Mouse (Mus musculus) embryonic stem cell, embryonic (primary cell): ENCODE measurements at regions not wholly inside any gene's neighbourhood (a gene's known extent, or its start where the extent isn't known, plus 50 kb on each side); places are given as distances from the start of the nearest gene placed in this dataset.

ENCODE experiments used
- CTCF ChIA-PET, 4 experiments: fragments of 300-600 bp in 2 of 4; fragments of 350-600 bp in 2 of 4; sonication (Branson Sonifier 250); formaldehyde crosslinking; loops; one replicate each; lab custom pipeline; 2022; ENCODE audit warnings: inconsistent platforms in 2 of 4; lab: Charles Lee
- POLR2A ChIA-PET, 4 experiments: fragments of 300-600 bp in 2 of 4; fragments of 350-600 bp in 2 of 4; sonication (Branson Sonifier 250); formaldehyde crosslinking; loops; one replicate each; lab custom pipeline; 2022; ENCODE audit warnings: antibody characterized with exemption in 4 of 4, inconsistent platforms in 1 of 4; lab: Charles Lee

DNA sequence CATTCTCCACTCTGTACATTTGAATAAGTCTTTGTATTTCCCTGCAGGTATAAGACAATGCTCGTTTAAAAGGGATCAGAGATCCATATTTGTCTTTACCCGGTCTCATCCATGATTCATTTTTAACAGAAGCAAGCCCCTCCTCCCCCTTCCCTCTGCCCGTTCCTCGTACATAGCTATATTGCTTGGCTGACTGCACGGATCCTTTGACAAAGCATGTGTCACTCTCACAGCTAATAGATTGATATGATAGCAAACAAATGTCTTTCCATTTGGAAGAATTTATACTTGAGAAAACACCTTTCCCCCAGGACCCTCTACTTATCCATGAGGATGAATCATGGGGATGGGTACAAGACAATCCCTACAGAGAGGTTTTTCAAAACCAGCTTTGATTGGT, 160.1 kb downstream of the Gm19935 start:
- ChIA-PET POLR2A (interaction anchor here in 2 of 4 experiments (0.6 to 1.2 kb wide), 3 partner anchors 211 to 1602 kb away, joined by 3 to 5 read pairs (median 5); no protein-coding TSS in a partner anchor), CTCF (interaction anchor here in 1 of 4 experiments (0.6 to 2.1 kb wide), 4 partner anchors 643 to 956 kb away, joined by 3 to 9 read pairs (median 4); no protein-coding TSS in a partner anchor)

DNA sequence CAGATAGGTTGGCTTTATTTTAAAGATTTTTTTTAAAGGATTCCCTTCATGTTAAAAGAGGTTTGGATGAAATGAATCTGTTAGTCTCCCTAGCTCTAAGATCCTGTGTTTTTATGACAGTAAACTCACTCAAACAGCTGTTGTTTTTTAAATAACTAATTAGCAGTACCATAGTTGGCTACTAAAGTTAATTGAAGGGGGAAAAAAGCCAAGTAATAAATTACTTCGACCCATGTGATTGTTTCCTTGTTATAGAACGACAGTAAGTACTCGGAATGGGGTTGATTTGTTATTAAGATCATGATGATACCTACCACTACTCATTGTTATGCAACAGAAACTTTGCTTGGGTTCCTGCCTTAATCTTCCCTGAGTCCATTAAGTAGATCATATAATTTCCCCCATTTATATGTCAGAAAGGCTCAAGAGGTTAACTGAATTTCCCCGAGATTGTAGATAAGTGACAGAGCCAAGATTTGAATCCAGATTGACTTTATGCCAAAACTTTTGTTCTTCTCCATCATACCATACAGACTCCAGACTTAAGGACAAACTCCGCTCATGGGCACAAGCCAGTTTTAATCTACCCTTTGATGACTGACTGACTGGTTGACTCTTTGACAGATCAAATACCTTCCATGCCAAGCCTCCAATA, 160.6 kb downstream of the Gm19935 start:
- ChIA-PET CTCF (interaction anchor here in 2 of 4 experiments (0.8 to 2.1 kb wide), 3 partner anchors 650 to 807 kb away, joined by 5 to 9 read pairs (median 7); no protein-coding TSS in a partner anchor), POLR2A (interaction anchor here in 2 of 4 experiments (0.6 to 1.2 kb wide), 2 partner anchors 832 to 1601 kb away, joined by 3 to 5 read pairs; no protein-coding TSS in a partner anchor)

DNA sequence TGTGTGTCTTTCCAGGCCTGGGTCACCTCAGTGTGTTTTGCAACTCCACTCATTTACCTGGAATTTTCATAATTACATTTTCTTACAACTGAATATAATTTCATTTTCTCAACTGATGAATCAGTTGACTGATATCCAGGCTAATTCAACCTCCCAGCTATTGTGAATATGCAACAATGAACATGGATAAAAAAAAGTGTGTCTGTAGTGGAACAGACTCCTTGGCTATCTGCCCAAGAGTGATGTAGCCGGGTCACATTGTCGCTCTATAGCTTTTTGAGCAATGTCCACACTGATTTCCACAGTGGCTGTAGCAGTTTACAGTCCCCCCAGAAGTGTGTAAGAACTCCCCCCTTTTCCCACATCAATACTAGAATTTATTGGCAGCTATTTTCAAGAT, 162.4 kb downstream of the Gm19935 start:
- ChIA-PET POLR2A (no interaction called here), CTCF (no interaction called here)

DNA sequence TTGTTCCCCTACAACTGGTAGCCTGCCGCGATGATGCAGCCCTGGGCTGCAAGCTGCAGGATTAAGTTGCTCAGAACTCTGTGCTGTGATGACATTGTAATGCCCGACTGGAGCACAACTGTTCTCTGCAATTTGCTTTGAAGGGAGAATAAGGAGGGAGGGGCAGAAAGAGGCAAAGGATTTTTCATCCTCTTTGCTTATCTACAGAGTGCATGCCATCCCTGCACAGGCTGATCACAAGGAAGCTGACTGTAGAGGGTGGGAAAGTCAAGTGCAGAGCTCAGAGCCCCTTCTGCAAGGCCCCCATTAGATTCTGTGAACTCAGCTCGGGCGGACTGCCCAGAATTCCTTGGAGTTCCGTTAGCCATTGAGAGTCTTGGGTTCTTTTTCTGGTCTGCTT, 174.8 kb downstream of the Gm19935 start:
- POLR2A ChIA-PET: interaction anchor here in 1 of 4 experiments (1.7 kb wide), 1 partner anchor 28 kb away, joined by 3 read pairs; no protein-coding TSS in a partner anchor
- CTCF ChIA-PET: interaction anchor here in 1 of 4 experiments (0.6 kb wide), 1 partner anchor 53 kb away, joined by 3 read pairs; no protein-coding TSS in a partner anchor

DNA sequence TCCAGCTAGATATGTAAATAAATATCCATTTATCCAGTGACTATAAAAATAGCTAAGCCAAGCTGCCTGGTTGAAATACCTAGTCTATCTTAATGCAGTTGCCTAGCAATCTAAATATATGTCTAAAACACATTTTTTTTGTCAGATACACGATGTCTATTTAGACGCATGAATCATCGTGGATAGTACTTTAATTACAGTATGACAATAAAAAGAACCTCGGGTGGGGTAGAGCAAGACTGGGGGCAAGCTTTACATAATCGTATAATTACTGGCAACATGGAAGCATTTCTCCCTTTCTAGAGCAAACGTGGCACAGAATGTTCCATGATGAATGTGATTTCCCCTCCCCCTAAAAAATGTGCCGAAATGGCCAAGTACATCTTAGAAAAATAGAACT, 180.4 kb downstream of the Gm19935 start:
- ChIA-PET POLR2A (no interaction called here), CTCF (no interaction called here)

DNA sequence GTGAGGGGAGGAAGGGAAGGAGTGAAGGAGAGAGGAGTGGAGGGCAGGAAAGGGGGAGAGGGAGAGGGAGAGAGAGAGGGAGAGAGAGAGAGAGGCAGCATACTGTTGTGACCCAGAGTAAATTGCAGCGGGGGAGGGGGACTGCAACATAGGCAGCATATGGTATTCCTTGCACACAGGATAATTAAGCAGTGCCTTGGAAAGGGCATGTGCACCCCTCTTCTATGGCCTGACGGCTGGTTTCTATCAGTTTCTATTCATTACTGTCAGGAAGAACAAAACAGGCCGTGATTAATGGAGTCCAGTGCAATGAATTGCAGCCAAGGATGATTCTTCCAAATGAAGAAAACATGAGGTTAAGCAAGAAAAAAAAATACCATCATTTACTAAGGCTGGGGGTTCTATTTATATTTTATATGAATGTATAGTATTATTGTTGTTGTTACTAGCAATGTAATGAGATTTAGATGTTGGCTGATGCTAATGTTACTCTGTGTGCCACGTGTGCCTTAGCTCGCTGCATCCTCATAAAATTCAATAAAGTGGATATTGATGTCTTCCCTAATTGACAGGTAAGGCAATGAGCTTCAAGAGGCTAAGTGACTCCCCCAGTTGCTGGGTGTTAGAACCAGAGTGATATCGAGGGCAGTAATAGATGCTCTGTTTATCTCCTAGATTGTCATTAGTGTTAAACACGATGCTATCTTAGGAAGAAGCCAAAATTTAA, 181.3 kb downstream of the Gm19935 start:
- ChIA-PET POLR2A (no interaction called here), CTCF (no interaction called here)

DNA sequence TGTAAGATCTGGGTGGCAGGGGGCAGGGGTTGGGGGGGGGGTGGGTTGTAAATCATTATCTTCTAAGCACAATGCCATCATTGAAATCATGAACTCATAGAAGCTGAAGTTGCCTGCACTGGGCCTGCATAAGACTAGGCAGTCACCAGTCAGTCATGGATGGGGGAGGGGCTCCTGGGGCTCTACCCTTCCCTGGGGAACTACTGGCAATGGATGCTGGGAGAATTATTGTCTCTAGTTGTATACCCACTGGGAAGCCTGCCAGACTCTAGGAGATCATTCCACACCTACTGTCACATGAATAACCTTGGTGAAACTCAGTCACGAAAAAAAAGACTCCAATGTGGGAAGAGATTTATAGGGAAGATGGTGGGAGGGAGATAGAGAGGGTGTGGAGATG, 186.4 kb downstream of the Gm19935 start:
- POLR2A ChIA-PET: no interaction called here

DNA sequence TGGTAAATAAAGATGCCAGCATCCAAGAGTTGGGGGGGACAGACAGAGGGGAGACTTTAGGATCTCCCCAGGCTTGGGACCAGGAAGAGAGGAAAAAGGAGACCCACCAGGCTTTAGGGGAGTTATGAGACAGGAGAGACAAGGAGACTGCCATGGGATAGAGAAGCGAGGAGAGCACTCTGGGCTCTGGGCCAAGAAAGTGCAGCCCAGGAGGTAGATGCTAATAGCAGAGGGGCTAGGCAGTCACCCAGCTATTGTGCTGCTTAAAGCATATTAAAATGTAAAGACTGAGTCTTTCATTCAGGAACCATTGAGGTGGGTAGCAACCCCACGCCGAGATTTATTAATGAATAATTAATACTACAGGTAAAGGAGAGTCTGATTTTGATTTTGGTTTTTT, 208.8 kb downstream of the Gm19935 start:
- ChIA-PET CTCF (no interaction called here), POLR2A (no interaction called here)

More for the DNA sequence above, 186.4 kb downstream of the Gm19935 start:
- CTCF ChIA-PET: no interaction called here

DNA sequence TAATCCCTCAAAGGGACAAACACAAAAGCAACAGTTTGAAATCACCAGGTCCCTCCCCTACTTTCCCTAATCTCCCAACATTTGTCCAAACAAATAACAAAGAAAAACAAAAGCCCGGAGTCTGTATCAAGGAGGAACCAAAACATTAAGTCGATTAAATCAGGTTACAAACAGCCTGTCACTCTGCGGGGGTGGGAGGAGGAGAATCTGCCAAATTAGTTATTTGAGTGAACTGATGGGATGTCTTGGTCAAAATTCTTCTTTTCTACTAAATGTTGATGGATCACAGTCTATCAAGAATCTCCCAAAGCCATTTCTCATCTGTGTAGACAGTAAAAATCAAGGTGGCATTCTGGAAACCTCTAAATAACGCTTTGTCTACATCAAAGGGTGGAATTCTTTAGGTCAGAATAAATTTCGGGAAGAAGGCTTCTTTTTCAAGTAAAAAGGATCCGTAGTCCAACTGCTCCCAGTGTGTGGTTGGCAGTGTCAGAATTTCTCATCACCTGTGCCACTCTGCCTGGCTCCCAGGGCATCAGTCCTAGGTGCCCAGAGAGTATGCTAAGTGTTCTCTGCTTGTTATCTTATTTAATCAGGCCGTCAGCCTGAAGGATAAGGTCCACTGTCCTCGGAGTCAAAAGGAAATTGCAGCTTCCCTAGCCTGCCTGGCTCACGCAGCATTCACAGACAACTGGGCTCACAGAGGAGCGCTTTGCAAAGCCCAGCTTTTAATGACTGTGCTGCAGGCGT, 216.1 kb downstream of the Gm19935 start:
- POLR2A ChIA-PET: no interaction called here
- CTCF ChIA-PET: no interaction called here

DNA sequence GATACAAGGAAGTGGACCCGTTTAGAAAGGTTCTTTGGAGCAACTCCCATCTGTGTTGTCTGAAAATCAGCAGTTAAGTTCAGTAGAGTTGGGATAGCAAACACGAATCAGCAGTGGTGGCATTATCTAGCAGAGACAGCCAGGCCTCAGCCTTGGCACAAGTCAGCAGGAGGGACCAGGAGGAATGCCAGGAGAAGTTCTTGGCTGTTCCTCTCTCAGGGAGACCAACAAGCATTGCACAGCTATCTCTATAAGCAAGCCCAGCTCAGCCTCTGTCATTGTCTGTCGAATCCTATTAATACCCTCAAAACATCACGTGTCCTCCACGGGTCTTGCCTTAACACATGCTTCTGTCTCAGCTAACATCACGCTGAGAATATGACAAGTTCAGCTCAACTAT, 219.8 kb downstream of the Gm19935 start:
- CTCF ChIA-PET: no interaction called here
- POLR2A ChIA-PET: no interaction called here

DNA sequence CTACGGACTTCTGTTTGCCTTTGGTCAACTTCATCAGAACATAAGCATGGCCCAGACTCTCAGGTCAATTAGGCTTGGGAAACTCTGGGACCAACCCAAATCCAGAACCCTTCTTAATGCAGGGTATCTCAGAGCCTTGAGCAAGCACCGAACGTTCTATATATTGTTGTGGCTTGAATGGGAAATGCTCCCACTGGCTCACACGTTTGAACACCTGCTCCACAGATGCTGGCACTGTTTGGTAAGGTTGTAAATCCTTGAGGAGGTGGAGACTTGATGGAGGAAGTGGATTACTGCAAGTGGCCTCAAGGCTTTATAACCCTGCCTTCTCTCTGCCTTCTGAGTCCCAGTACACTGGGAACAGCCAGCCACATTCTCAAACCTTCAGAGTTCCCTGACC, 231.3 kb upstream of the Tox3 start:
- POLR2A ChIA-PET: no interaction called here
- CTCF ChIA-PET: no interaction called here

DNA sequence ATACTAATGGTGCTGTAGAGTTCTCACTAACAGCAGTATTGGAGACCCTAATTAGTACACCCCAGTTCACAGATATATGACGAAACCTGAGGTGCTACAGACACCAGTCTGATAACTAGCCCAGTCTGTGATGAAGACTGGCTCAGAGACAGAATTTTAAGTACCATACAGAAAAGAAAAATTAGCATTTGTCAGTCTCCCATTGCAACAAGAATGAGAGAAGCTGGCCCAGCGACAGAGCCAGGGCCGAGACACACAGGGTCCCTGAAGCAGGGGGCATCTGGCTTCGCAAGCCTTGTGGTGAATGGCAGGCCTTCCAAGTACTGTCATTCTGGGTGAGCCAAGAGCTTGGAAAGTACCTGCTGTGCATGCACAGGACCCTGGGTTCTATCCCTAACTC, 228.8 kb upstream of the Tox3 start:
- ChIA-PET POLR2A (no interaction called here), CTCF (no interaction called here)

DNA sequence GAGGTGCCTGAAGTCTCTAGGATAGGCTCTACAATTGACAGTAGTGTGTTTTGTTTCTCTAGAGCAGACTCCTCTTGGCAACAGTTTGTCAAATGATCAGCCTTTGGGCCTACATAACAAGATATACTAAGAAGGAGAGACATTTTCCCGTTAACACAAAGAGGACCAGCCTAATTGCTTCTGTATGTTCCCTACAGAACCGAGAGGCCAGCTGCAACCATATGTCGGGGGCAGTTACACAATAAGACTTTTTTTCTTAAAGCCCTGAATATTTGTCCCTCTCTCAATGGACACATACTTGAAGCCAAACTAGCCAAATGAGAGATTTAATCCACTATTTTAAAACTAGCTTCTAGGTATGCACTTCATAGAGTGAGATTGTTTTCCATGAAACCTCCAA, 226.5 kb upstream of the Tox3 start:
- ChIA-PET CTCF (no interaction called here), POLR2A (no interaction called here)

DNA sequence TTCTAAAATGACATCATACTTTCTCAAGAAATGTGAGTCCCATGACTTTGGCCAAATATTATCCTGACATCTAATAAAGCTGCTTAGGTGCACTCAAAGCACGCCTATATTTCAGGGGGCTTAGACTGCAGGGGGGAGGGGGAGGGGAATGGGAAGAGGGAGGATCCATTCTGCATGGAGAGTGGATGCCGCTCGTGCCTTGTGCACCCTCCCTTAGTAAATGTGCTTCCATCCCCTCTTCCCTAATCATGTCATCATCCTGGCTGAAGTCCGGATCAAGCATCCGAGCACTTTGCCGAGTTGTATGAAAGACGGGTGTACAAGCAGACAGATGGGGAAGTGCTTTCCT, 207.9 kb upstream of the Tox3 start:
- ChIA-PET CTCF (interaction anchor here in 1 of 4 experiments (0.6 kb wide), 1 partner anchor 1074 kb away, joined by 11 read pairs; no protein-coding TSS in a partner anchor), POLR2A (no interaction called here)

DNA sequence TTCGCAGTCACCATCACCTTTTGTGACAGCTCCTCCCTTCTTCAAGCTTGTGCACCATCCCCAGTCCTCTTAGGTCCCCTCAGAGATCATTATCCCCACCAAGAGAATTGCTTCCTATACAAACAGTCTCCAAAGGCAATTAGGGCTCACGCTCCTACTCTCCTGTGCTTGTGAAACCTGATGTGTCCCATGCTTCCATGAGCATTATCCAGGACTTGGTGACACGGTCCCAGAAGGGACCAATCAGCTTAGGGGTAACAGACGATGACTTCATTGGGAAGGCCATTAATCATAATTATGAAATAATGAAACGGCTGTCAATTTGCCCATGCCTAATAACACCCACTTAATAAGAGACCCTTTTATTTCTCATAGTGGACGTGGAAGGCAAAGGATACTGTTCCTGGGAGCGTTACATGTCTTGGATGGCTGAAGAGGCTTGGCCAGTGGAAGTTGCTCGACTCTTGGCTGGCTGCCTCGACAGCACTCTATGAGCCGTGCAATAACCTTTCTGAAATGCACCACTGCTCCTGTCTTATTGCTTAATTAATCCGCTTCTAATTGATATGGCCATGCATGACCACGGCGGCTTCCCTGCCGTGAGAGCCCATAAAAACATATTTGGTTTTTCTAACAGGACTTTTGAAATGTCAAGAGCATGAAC, 207.4 kb upstream of the Tox3 start:
- ChIA-PET POLR2A (no interaction called here), CTCF (interaction anchor here in 1 of 4 experiments (0.6 kb wide), 1 partner anchor 1074 kb away, joined by 11 read pairs; no protein-coding TSS in a partner anchor)

DNA sequence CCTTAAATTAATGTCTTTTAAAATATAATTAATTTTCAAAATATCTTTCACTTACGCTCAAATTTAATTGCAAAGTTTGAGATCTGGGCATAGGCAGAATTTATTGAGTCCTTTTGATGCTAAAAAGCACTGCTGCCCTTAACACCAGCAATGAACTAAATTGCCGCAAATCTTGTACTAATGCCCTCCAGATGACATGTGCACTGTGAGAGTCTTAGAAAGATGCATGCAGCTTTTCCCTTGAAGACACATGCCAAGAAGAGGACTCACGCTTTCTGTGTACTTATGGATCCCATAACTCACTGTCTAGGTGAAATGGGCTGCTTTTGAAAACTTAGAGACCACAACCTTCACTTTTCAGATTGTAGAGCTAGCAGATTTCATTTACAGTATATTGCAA, 199.1 kb upstream of the Tox3 start:
- ChIA-PET POLR2A (no interaction called here), CTCF (no interaction called here)

DNA sequence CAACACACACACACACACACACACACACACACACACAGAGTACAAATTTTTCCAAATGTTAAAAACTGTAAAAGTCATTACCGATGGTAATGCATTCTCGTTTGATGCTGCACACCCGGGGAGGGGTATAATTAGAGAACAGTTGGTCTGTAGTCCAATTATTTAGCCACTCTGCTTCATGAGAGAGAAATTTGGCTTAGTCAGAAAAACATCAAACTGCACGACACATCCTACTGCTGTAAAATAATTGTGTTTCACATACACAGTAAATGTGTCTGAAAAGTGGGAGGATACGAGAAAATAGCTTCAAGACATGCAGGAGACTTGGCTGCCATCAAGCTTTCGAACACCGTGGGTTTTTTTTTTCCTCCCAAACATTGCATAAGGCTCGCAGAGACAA, 194.5 kb upstream of the Tox3 start:
- POLR2A ChIA-PET: interaction anchor here in 1 of 4 experiments (0.5 to 0.6 kb wide), 2 partner anchors 21 to 1607 kb away, joined by 3 to 5 read pairs; no protein-coding TSS in a partner anchor
- CTCF ChIA-PET: no interaction called here

DNA sequence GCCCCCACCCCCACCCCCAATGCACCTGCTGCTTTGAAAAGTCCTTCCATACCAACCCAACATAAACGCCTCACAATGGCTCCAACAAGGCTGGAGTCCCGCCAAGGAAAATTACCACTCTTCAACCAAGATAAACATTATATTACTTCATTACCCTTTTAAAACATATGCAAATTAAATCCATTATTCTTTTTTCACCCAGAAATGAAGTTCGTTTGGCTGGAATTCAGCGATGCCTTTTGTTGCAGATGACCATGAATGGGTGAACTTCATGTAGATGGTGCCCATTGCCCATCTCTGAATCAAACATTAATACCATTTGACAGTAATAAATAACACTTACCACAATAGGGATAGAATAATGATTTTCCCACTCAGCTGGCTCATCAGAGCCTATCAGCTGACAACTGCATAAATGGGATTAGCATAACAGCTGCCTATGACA, 188.1 kb upstream of the Tox3 start:
- ChIA-PET CTCF (no interaction called here), POLR2A (no interaction called here)

DNA sequence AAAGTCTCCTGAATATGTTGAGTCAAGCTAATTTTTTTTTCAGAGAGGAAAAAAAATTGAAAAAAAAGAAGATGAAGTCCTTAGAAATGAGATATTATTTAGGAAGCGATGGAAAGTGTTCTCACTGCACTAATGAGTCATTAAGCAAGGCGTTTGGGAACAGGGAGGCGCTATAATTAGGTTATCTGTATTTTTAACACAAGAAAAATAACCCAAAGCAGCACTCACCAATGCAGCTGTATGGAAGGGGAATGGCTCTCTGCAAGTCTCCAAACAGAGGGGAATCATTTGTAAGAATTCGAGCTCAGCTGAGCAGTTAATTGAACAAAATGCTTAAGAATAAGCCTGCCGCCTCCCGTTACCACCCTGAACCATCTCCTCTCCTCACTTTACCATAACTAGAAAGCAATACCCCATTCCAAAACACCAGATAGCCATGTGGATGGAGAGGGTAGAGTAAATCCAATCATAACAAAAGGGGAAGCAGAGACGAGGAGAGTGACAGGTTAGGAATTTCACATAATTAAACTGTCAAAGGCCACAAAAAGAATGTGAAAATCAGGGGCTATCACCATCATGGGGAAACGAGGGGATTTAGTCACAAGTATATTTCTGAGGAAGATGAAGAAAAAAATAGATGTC, 187.5 kb upstream of the Tox3 start:
- CTCF ChIA-PET: no interaction called here
- POLR2A ChIA-PET: no interaction called here
